Mouse (Mus musculus) layer of hippocampus, postnatal 10 days (tissue): ENCODE results near the gene Ung. TPM values are rescaled to one million over a fixed set of nuclear protein-coding genes. Genes with fewer than 3 reads are reported as not detected.

ENCODE experiments used
- DNase-seq, 2 experiments: peaks; one replicate each; pipeline ENCODE4 v3.0.0; 2021; ENCODE audit warnings: low spot score in 2 of 2
- long read RNA-seq: library from polyadenylated mRNA; stranded (forward); transcript quantifications from one replicate; pipeline ENCODE4 v2.0.0, GENCODE M21; 2023
- total RNA-seq, 2 experiments: library from RNA; stranded (reverse); gene quantifications; 2 replicates each; pipeline ENCODE4 v1.2.3; 2021

Gene Ung
- 1 to 10 TPM; 4.3 to 5.4 TPM for total RNA-seq
- long read RNA-seq, partial matches to known transcripts = 0 of 1 reads
- long read RNA-seq, other reads (novel, unspliced or antisense) = 0 of 1 reads

GRCm38 (mm10) chr5:114130211-114130605, at the start of gene Ung:
Gene Ung (plus strand): TSS chr5:114130386.
- peak in 1 of 2 experiments; percentile 64 for DNase-seq

GRCm38 (mm10) chr5:114085501-114085900, 44.7 kb upstream of the Ung start:
- no peak for DNase-seq

- DNase-seq = no peak
Measured at GRCm38 (mm10) chr5:114087875-114088480, 42.2 kb upstream of the Ung start.

- peak in 1 of 2 experiments; percentile 10 for DNase-seq
Measured at GRCm38 (mm10) chr5:114090421-114091013, 39.7 kb upstream of the Ung start.

- DNase-seq = peak; percentile 81 to 85
Measured at GRCm38 (mm10) chr5:114091057-114091807, 39.0 kb upstream of the Ung start, which contains the start of gene Svop. Gene Svop (minus strand): TSS chr5:114091570.

GRCm38 (mm10) chr5:114099709-114100389, 30.3 kb upstream of the Ung start:
- peak; percentile 99 for DNase-seq

GRCm38 (mm10) chr5:114100390-114101099, 29.6 kb upstream of the Ung start:
- peak; percentile 30 to 36 for DNase-seq

GRCm38 (mm10) chr5:114101873-114102272, 28.3 kb upstream of the Ung start:
- DNase-seq = no peak

GRCm38 (mm10) chr5:114102807-114103206, 27.4 kb upstream of the Ung start:
- no peak for DNase-seq

- DNase-seq = no peak
Measured at GRCm38 (mm10) chr5:114106391-114106935, 23.7 kb upstream of the Ung start.

GRCm38 (mm10) chr5:114113334-114113733, 16.9 kb upstream of the Ung start:
- no peak for DNase-seq

- DNase-seq = no peak
Measured at GRCm38 (mm10) chr5:114115030-114115429, 15.2 kb upstream of the Ung start.

GRCm38 (mm10) chr5:114116586-114116985, 13.6 kb upstream of the Ung start:
- DNase-seq = no peak

- no peak for DNase-seq
Measured at GRCm38 (mm10) chr5:114119806-114120205, 10.4 kb upstream of the Ung start.

GRCm38 (mm10) chr5:114126008-114126407, 4.2 kb upstream of the Ung start:
- DNase-seq = no peak

- no peak for DNase-seq
Measured at GRCm38 (mm10) chr5:114126499-114127244, 3.5 kb upstream of the Ung start.

GRCm38 (mm10) chr5:114127374-114128349, 2.5 kb upstream of the Ung start, which contains the start of gene Alkbh2:
Gene Alkbh2 (minus strand): TSS chr5:114128218.
- peak; percentile 86 to 87 for DNase-seq

- DNase-seq = no peak
Measured at GRCm38 (mm10) chr5:114129550-114130210, 506 bp upstream of the Ung start.
